Mouse (Mus musculus) kidney, postnatal 10 days (tissue): Measurements from ENCODE around the gene Ccdc6.

Source experiments
- DNase-seq: peaks from one replicate; pipeline ENCODE4 v3.0.0; 2021; ENCODE audit warnings: mixed read lengths

Ccdc6 gene

GRCm38 (mm10) chr10:70095031-70095470, 1.9 kb upstream of the Ccdc6 start:
- peak; percentile 60 for DNase-seq

- no peak for DNase-seq
Observed at GRCm38 (mm10) chr10:70095506-70096270, 1.2 kb upstream of the Ccdc6 start.

GRCm38 (mm10) chr10:70097291-70097901, 475 bp downstream of the Ccdc6 start:
- peak; percentile 64 for DNase-seq

GRCm38 (mm10) chr10:70097911-70098569, 1.1 kb downstream of the Ccdc6 start:
- DNase-seq, result peak; percentile 65

- DNase-seq, result no peak
Observed at GRCm38 (mm10) chr10:70098626-70099025, 1.7 kb downstream of the Ccdc6 start.

GRCm38 (mm10) chr10:70099052-70099451, 2.1 kb downstream of the Ccdc6 start:
- no peak for DNase-seq

- DNase-seq, result no peak
Observed at GRCm38 (mm10) chr10:70102086-70102485, 5.2 kb downstream of the Ccdc6 start.

- no peak for DNase-seq
Observed at GRCm38 (mm10) chr10:70108016-70108415, 11.1 kb downstream of the Ccdc6 start.

GRCm38 (mm10) chr10:70109974-70110373, 13.1 kb downstream of the Ccdc6 start:
- DNase-seq, result peak; percentile 61

GRCm38 (mm10) chr10:70110815-70111214, 13.9 kb downstream of the Ccdc6 start:
- DNase-seq, result no peak

- DNase-seq, result no peak
Observed at GRCm38 (mm10) chr10:70111643-70112042, 14.7 kb downstream of the Ccdc6 start.

GRCm38 (mm10) chr10:70114048-70114635, 17.2 kb downstream of the Ccdc6 start:
- no peak for DNase-seq

- DNase-seq, result no peak
Observed at GRCm38 (mm10) chr10:70116454-70116853, 19.5 kb downstream of the Ccdc6 start.

- DNase-seq, result no peak
Observed at GRCm38 (mm10) chr10:70119451-70119850, 22.5 kb downstream of the Ccdc6 start.

- no peak for DNase-seq
Observed at GRCm38 (mm10) chr10:70119851-70120370, 23.0 kb downstream of the Ccdc6 start.

GRCm38 (mm10) chr10:70120671-70121405, 23.9 kb downstream of the Ccdc6 start:
- DNase-seq, result no peak

- DNase-seq, result no peak
Observed at GRCm38 (mm10) chr10:70121406-70121695, 24.4 kb downstream of the Ccdc6 start.

GRCm38 (mm10) chr10:70123454-70123853, 26.5 kb downstream of the Ccdc6 start:
- DNase-seq, result no peak

- no peak for DNase-seq
Observed at GRCm38 (mm10) chr10:70125491-70125890, 28.6 kb downstream of the Ccdc6 start.

- no peak for DNase-seq
Observed at GRCm38 (mm10) chr10:70127273-70127672, 30.4 kb downstream of the Ccdc6 start.

- DNase-seq, result no peak
Observed at GRCm38 (mm10) chr10:70128408-70128807, 31.5 kb downstream of the Ccdc6 start.

GRCm38 (mm10) chr10:70132087-70132560, 35.2 kb downstream of the Ccdc6 start:
- DNase-seq, result no peak

GRCm38 (mm10) chr10:70132714-70133113, 35.8 kb downstream of the Ccdc6 start:
- DNase-seq, result no peak
